Mouse (Mus musculus) heart, postnatal 0 days (tissue): ENCODE results near the gene Carm1.

Experiments used
- CTCF ChIP-seq: IDR thresholded peaks from 2 replicates; pipeline ENCODE4 v1.5.1; 2016; ENCODE audit warnings: antibody characterized with exemption, control low read depth, low read depth
- EP300 ChIP-seq: IDR thresholded peaks from 2 replicates; pipeline ENCODE4 v1.6.1; 2016; ENCODE audit warnings: antibody characterized with exemption, low read depth

GRCm38 (mm10) chr9:21558366-21558765 lies 11.7 kb downstream of the Carm1 start:
- TF ChIP-seq CTCF (no peak), EP300 (no peak)
